Mouse (Mus musculus) kidney, adult 8-10 months (tissue): ENCODE measurements at regions not wholly inside any gene's neighbourhood (a gene's known extent, or its start where the extent isn't known, plus 50 kb on each side); places are given as distances from the start of the nearest gene placed in this dataset.

Experiments
- DNase-seq, 2 experiments: peaks; one replicate each; pipeline ENCODE4 v3.0.0; 2022

- DNase-seq: no peak
Measured at GRCm38 (mm10) chr5:95864252-95864651, 88.5 kb downstream of the E330014E10Rik start.

GRCm38 (mm10) chr5:95864725-95865492 lies 89.1 kb downstream of the E330014E10Rik start:
- DNase-seq: no peak

- no peak for DNase-seq
Measured at GRCm38 (mm10) chr5:95865516-95865915, 89.7 kb downstream of the E330014E10Rik start.

- no peak for DNase-seq
Measured at GRCm38 (mm10) chr5:95866848-95867495, 89.8 kb upstream of the Cxcl13 start.

- no peak for DNase-seq
Measured at GRCm38 (mm10) chr5:95870336-95870845, 86.4 kb upstream of the Cxcl13 start.

- no peak for DNase-seq
Measured at GRCm38 (mm10) chr5:95874969-95875368, 81.8 kb upstream of the Cxcl13 start.

- peak; percentile 1 to 23 for DNase-seq
Measured at GRCm38 (mm10) chr5:95880914-95881313, 75.8 kb upstream of the Cxcl13 start.
